Mouse (Mus musculus): ENCODE data around the gene Aldh5a1. TPM values are rescaled to one million over a fixed set of nuclear protein-coding genes. Genes with fewer than 3 reads are reported as not detected.
A peak's percentile ranks its signal among the peaks of the same experiment; 100 is the strongest.
"Not testable (repeated sequence)": the region's sequence is repeated elsewhere in the genome, so short reads cannot be mapped to it uniquely, and the experiment has no call there.

Aldh5a1 gene
- 0.58 and 0.83 TPM in 2 replicates for polyA plus RNA-seq (2012; rRNA removed)

DNA sequence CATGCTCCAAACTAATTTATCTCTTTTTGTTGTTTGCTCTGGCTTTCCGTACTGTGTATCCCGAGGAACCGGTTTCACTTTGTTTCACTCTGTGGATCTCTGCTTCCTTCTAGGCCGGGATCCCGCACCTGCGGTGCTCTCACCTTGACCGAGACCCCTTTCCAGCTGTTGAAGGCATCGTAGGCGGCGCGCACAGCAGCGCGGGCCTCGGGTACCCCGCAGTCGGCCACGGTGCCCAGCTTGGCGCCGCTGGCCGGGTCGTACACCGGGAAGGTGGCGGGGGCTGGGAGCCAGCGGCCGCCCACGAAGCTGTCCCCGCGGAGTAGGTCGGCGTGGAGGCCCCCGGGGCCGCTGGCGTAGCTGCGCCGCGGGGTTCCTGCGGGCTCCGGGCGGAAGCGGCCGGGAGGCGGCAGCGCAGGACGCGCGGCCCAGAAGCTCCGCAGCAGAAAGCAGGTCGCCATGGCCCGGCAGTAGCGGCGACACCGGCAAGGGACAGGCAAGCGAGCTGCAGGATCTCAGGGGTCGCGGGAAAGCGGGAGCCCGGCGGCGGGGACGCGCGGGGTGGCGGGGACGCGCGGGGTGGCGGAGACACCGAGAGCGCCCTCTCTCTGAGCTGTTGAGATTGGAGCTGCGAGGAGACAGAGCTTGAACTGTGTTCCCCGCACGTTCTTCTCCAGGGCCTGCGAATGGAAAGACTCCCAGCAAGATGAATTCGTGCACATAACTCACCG, at the start of gene Aldh5a1:
Gene Aldh5a1 (minus strand): TSS at position 554 of the 731 bp plus-strand sequence.
- H3K36me3 ChIP-seq (ENCODE audit: control insufficient read depth, insufficient read depth, low read length), result no peaks in the 10 kb centered on the region
- H3K27me3 ChIP-seq (ENCODE audit: control insufficient read depth, insufficient read depth, low read length), result no peaks in the 10 kb centered on the region; the same call in 1 of the 2 replicates
- H3K4me1 ChIP-seq (ENCODE audit: control insufficient read depth, insufficient read depth, low read length), result peaks cover 6% of the 10 kb centered on the region
- TF ChIP-seq CTCF (IDR thresholded peaks at IDR 0.05; ENCODE audit: control insufficient read depth, insufficient read depth, insufficient replicate concordance, low read depth, low read length) (no peak), POLR2A (IDR thresholded peaks at IDR 0.05; ENCODE audit: control insufficient read depth, low read depth, low read length) (no peak)
- H3K4me3 ChIP-seq (ENCODE audit: control insufficient read depth, low read depth, low read length), result peak within 1 kb of the TSS; percentile 80
- H3K27ac ChIP-seq (ENCODE audit: control insufficient read depth, insufficient read depth, low read depth, low read length), result peak within 1 kb of the TSS; percentile 60

DNA sequence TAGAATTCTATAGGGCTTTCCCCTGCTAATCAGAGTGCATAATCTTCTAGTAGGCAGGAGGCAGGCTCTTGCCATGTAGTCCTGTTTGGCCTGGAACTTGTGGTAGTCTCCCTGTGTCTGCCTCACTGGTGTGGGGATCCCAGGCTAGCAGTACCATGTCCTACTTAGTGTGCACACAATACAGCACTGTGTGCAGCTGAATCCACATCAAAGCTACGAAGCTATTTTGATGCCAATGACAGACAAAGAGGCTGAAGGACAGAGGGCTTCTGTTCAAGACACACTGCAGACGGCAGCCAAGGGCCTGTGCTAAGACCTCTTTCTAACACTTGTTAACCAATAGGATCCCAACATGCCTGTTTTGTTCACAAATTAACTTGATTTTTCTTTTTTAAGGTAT, 48.0 kb upstream of the Aldh5a1 start:
- TF ChIP-seq CTCF (IDR thresholded peaks at IDR 0.05; ENCODE audit: control insufficient read depth, insufficient read depth, insufficient replicate concordance, low read depth, low read length) (no peak), POLR2A (IDR thresholded peaks at IDR 0.05; ENCODE audit: control insufficient read depth, low read depth, low read length) (no peak)
- no peaks in the 10 kb centered on the region for H3K27me3 ChIP-seq (ENCODE audit: control insufficient read depth, insufficient read depth, low read length)
- no peaks in the 10 kb centered on the region; the same call in 1 of the 2 replicates for H3K4me1 ChIP-seq (ENCODE audit: control insufficient read depth, insufficient read depth, low read length)
- H3K4me3 ChIP-seq (ENCODE audit: control insufficient read depth, low read depth, low read length), result no peak overlapping the region
- H3K27ac ChIP-seq (ENCODE audit: control insufficient read depth, insufficient read depth, low read depth, low read length), result no peak overlapping the region
- H3K36me3 ChIP-seq (ENCODE audit: control insufficient read depth, insufficient read depth, low read length), result no peaks in the 10 kb centered on the region

DNA sequence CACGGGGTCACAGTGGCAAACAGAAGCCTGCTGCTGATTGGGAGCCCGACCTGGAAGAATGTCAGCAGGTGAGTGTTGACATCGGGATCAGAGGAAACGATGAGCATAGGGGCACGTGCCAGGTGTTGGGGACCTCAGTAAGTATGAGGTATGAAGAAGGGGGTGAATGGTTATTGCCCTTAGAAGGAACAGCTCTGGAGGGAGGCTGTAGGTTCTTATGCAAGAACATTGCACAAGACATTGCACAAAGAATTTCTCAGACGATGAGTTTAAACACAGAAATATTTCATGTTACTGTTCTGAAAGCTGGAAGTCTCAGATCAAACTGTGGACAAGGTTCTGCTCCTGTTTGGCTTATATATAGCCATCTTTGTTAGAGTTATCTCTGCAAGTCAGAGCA, 43.6 kb upstream of the Aldh5a1 start:
- TF ChIP-seq POLR2A (IDR thresholded peaks at IDR 0.05; ENCODE audit: control insufficient read depth, low read depth, low read length) (no peak), CTCF (IDR thresholded peaks at IDR 0.05; ENCODE audit: control insufficient read depth, insufficient read depth, insufficient replicate concordance, low read depth, low read length) (no peak)

DNA sequence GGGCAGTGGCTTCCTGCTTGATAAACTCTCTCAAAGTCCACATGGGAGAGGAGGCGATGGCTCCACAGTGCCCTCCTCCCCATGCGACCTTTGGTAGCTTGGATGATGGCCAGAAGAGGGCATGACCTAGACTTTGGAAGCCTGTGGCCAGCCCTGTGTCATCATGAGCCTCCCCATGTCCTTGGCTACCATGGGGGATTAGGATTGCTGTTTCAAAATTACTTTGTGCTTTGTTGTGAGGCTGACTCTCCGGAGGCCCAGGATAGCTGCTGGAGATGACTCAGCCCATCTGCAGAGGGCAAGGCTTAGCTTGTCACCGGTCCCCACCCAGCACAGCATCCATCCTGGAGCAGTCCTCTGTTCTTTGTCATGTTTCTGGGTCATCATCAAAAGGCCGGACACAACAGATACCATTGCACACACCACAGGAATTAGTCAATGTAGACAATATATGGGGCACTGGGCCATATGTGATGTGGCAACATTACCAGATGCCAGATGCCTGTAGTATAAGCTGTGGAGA, 40.4 kb upstream of the Aldh5a1 start:
- TF ChIP-seq CTCF (IDR thresholded peaks at IDR 0.05; ENCODE audit: control insufficient read depth, insufficient read depth, insufficient replicate concordance, low read depth, low read length) (no peak), POLR2A (IDR thresholded peaks at IDR 0.05; ENCODE audit: control insufficient read depth, low read depth, low read length) (no peak)
- Histone ChIP-seq H3K4me3 (ENCODE audit: control insufficient read depth, low read depth, low read length) (no peak overlapping the region), H3K4me1 (ENCODE audit: control insufficient read depth, insufficient read depth, low read length) (no peaks in the 10 kb centered on the region)

More for the DNA sequence above, 43.6 kb upstream of the Aldh5a1 start:
- H3K4me1 ChIP-seq (ENCODE audit: control insufficient read depth, insufficient read depth, low read length), result no peaks in the 10 kb centered on the region
- H3K36me3 ChIP-seq (ENCODE audit: control insufficient read depth, insufficient read depth, low read length), result no peaks in the 10 kb centered on the region
- no peak overlapping the region for H3K27ac ChIP-seq (ENCODE audit: control insufficient read depth, insufficient read depth, low read depth, low read length)
- H3K4me3 ChIP-seq (ENCODE audit: control insufficient read depth, low read depth, low read length), result no peak overlapping the region
- no peaks in the 10 kb centered on the region for H3K27me3 ChIP-seq (ENCODE audit: control insufficient read depth, insufficient read depth, low read length)

DNA sequence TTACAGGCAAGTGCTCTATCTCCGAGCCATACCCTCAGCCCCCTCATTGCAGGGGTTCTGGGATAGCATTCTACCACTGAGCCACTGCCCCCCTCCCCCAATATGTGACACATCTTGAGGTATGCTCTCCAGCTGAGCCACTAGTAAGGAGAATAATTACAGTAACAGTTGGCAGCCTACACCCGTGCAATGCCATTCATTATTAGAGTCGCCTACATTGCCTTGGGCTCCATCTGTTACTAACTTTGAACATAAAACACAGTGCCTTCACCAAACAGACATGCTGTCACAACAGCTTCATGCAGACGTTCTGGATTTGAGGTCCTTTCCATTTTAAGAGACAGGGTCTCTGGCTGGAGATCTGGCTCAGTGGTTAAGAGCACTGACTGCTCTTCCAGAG, 38.9 kb upstream of the Aldh5a1 start:
- H3K4me1 ChIP-seq (ENCODE audit: control insufficient read depth, insufficient read depth, low read length), result no peaks in the 10 kb centered on the region
- H3K36me3 ChIP-seq (ENCODE audit: control insufficient read depth, insufficient read depth, low read length), result no peaks in the 10 kb centered on the region
- TF ChIP-seq POLR2A (IDR thresholded peaks at IDR 0.05; ENCODE audit: control insufficient read depth, low read depth, low read length) (no peak), CTCF (IDR thresholded peaks at IDR 0.05; ENCODE audit: control insufficient read depth, insufficient read depth, insufficient replicate concordance, low read depth, low read length) (no peak)
- H3K27ac ChIP-seq (ENCODE audit: control insufficient read depth, insufficient read depth, low read depth, low read length), result no peak overlapping the region
- H3K27me3 ChIP-seq (ENCODE audit: control insufficient read depth, insufficient read depth, low read length), result no peaks in the 10 kb centered on the region
- H3K4me3 ChIP-seq (ENCODE audit: control insufficient read depth, low read depth, low read length), result no peak overlapping the region

More for the DNA sequence above, 40.4 kb upstream of the Aldh5a1 start:
- no peak overlapping the region for H3K27ac ChIP-seq (ENCODE audit: control insufficient read depth, insufficient read depth, low read depth, low read length)
- H3K27me3 ChIP-seq (ENCODE audit: control insufficient read depth, insufficient read depth, low read length), result no peaks in the 10 kb centered on the region
- no peaks in the 10 kb centered on the region for H3K36me3 ChIP-seq (ENCODE audit: control insufficient read depth, insufficient read depth, low read length)

DNA sequence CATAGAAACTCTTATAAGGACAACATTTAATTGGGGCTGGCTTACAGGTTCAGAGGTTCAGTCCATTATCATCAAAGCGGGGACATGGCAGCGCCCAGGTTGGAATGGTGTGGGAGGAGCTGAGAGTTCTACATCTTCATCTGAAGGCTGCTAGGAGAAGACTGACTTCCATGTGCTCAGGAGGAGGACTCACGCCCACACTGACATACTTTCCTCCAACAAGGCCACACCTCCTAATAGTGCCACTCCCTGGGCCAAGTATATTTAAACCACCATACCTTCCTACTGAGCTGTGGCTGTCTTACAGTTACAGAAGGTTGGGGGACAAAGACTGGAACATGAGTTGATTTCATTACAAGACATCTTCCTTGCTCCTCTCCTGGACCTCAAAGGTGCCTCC, 34.3 kb upstream of the Aldh5a1 start:
- H3K36me3 ChIP-seq (ENCODE audit: control insufficient read depth, insufficient read depth, low read length); H3K4me1 ChIP-seq (ENCODE audit: control insufficient read depth, insufficient read depth, low read length); H3K4me3 ChIP-seq (ENCODE audit: control insufficient read depth, low read depth, low read length): not testable (repeated sequence)

DNA sequence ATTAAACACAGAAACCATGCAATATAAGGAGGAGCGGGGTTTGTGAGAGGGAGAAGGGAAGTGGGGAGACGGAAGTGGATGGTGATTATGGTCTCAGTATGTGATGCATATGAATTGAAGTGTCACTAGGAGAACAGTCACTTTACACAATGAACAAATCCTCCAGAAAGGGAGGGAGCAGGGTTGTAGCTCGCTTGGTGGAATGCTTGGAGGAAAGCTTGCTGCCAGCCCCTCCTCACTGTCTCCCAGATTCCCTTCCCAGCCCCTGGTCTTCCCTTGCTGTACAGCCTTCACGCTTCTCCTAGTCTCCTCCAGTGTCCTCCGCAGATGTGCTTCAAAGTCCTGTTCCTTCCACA, 28.4 kb upstream of the Aldh5a1 start:
- TF ChIP-seq CTCF (IDR thresholded peaks at IDR 0.05; ENCODE audit: control insufficient read depth, insufficient read depth, insufficient replicate concordance, low read depth, low read length) (no peak), POLR2A (IDR thresholded peaks at IDR 0.05; ENCODE audit: control insufficient read depth, low read depth, low read length) (no peak)
- Histone ChIP-seq H3K27ac (ENCODE audit: control insufficient read depth, insufficient read depth, low read depth, low read length) (no peak overlapping the region), H3K4me1 (ENCODE audit: control insufficient read depth, insufficient read depth, low read length) (no peaks in the 10 kb centered on the region), H3K4me3 (ENCODE audit: control insufficient read depth, low read depth, low read length) (no peak overlapping the region), H3K27me3 (ENCODE audit: control insufficient read depth, insufficient read depth, low read length) (no peaks in the 10 kb centered on the region), H3K36me3 (ENCODE audit: control insufficient read depth, insufficient read depth, low read length) (no peaks in the 10 kb centered on the region)

More for the DNA sequence above, 34.3 kb upstream of the Aldh5a1 start:
- not testable (repeated sequence) for H3K27ac ChIP-seq (ENCODE audit: control insufficient read depth, insufficient read depth, low read depth, low read length); H3K27me3 ChIP-seq (ENCODE audit: control insufficient read depth, insufficient read depth, low read length)

Data from testis, adult 2 months (tissue).